Mouse (Mus musculus): ENCODE results near the gene Fam174b. TPM values are rescaled to one million over a fixed set of nuclear protein-coding genes. Genes with fewer than 3 reads are reported as not detected.

Gene Fam174b
- total and polyA plus RNA-seq, 3 experiments: not detected

GRCm38 (mm10) chr7:73721046-73721445 lies 19.1 kb upstream of the Fam174b start:
- in situ Hi-C loops (cut with MboI; ENCODE audit: low pct_ligation_motif_present, low pct_unique_long_range_greater_than_20kb, low sequenced_read_pairs): no loop called here
- no peaks in the 10 kb centered on the region for H3K79me2 ChIP-seq (replicated peaks; ENCODE audit: control insufficient read depth, extremely low read depth, insufficient read depth, poor library complexity, severe bottlenecking)
- DNase-seq (ENCODE audit: extremely low read depth): no peak
- peaks cover 64% of the 10 kb centered on the region for H3K27me3 ChIP-seq (replicated peaks)
- no peak overlapping the region for H3K4me2 ChIP-seq (ENCODE audit: insufficient read depth, low read depth, poor library complexity, severe bottlenecking)
- H3K27ac ChIP-seq (ENCODE audit: insufficient read depth, low read depth): no peak overlapping the region
- dilution Hi-C loops (cut with MboI; ENCODE audit: extremely low pct_ligation_motif_present, extremely low pct_unique_long_range_greater_than_20kb, low sequenced_read_pairs): no loop called here
- TF ChIP-seq MAZ (IDR thresholded peaks at IDR 0.05; ENCODE audit: low read depth, low read length): no peak
- no peak for TF ChIP-seq BHLHE40 (IDR thresholded peaks at IDR 0.05; ENCODE audit: low read depth, low read length)
- TF ChIP-seq NRF1 (IDR thresholded peaks at IDR 0.05; ENCODE audit: low read depth, low read length): no peak
- TF ChIP-seq KAT2A (IDR thresholded peaks at IDR 0.05; ENCODE audit: insufficient replicate concordance, low read length): no peak
- no peak for TF ChIP-seq NELFE (IDR thresholded peaks at IDR 0.05; ENCODE audit: low read depth, low read length)
- no peak for TF ChIP-seq POLR2AphosphoS2 (IDR thresholded peaks at IDR 0.05; ENCODE audit: low read depth, low read length)
- no peak for TF ChIP-seq ZNF384 (IDR thresholded peaks at IDR 0.05; ENCODE audit: low read depth, low read length)
- no peak overlapping the region for H3K4me3 ChIP-seq (replicated peaks in 1 of 3; ENCODE audit: low read depth in 2 of 3, low read length in 2 of 3, poor library complexity in 1 of 3)
- peaks cover 3% of the 10 kb centered on the region for H3K9me3 ChIP-seq (replicated peaks; ENCODE audit: low read length)
- no peak overlapping the region for H3K9ac ChIP-seq (ENCODE audit: insufficient read depth, low read depth)
- no peaks in the 10 kb centered on the region for H3K36me3 ChIP-seq (replicated peaks in 1 of 2; ENCODE audit: control insufficient read depth in 1 of 2, insufficient read depth in 1 of 2, low read length in 1 of 2)
- H3K4me1 ChIP-seq (ENCODE audit: control insufficient read depth in 1 of 2, insufficient read depth in 2 of 2): no peaks in the 10 kb centered on the region

GRCm38 (mm10) chr7:73721764-73722163 lies 18.3 kb upstream of the Fam174b start:
- Histone ChIP-seq H3K9me3 (replicated peaks; ENCODE audit: low read length) (peaks cover 3% of the 10 kb centered on the region), H3K4me3 (replicated peaks in 1 of 3; ENCODE audit: low read depth in 2 of 3, low read length in 2 of 3, poor library complexity in 1 of 3) (no peak overlapping the region), H3K36me3 (replicated peaks in 1 of 2; ENCODE audit: control insufficient read depth in 1 of 2, insufficient read depth in 1 of 2, low read length in 1 of 2) (no peaks in the 10 kb centered on the region), H3K27me3 (replicated peaks) (peaks cover 67% of the 10 kb centered on the region), H3K4me2 (ENCODE audit: insufficient read depth, low read depth, poor library complexity, severe bottlenecking) (no peak overlapping the region), H3K9ac (ENCODE audit: insufficient read depth, low read depth) (no peak overlapping the region), H3K79me2 (replicated peaks; ENCODE audit: control insufficient read depth, extremely low read depth, insufficient read depth, poor library complexity, severe bottlenecking) (no peaks in the 10 kb centered on the region), H3K4me1 (ENCODE audit: control insufficient read depth in 1 of 2, insufficient read depth in 2 of 2) (no peaks in the 10 kb centered on the region), H3K27ac (ENCODE audit: insufficient read depth, low read depth) (no peak overlapping the region)
- DNase-seq (ENCODE audit: extremely low read depth): no peak
- dilution Hi-C loops (cut with MboI; ENCODE audit: extremely low pct_ligation_motif_present, extremely low pct_unique_long_range_greater_than_20kb, low sequenced_read_pairs) (no loop called here), in situ Hi-C loops (cut with MboI; ENCODE audit: low pct_ligation_motif_present, low pct_unique_long_range_greater_than_20kb, low sequenced_read_pairs) (no loop called here)
- TF ChIP-seq POLR2A (IDR thresholded peaks at IDR 0.05; ENCODE audit: low read depth, low read length): no peak
- no peak for TF ChIP-seq ZKSCAN1 (IDR thresholded peaks at IDR 0.05; ENCODE audit: borderline replicate concordance, low read depth, low read length)
- no peak for TF ChIP-seq KAT2A (IDR thresholded peaks at IDR 0.05; ENCODE audit: insufficient replicate concordance, low read length)
- TF ChIP-seq ETS1 (conservative IDR thresholded peaks at IDR 0.05; ENCODE audit: low read depth, low read length): no peak
- TF ChIP-seq NRF1 (IDR thresholded peaks at IDR 0.05; ENCODE audit: low read depth, low read length): no peak
- no peak for TF ChIP-seq MEF2A (IDR thresholded peaks at IDR 0.05; ENCODE audit: borderline replicate concordance, low read depth, low read length)
- no peak for TF ChIP-seq SIN3A (IDR thresholded peaks at IDR 0.05; ENCODE audit: low read length)
- TF ChIP-seq E2F4 (IDR thresholded peaks at IDR 0.05; ENCODE audit: insufficient replicate concordance, low read depth, low read length): no peak
- no peak for TF ChIP-seq SMC3 (IDR thresholded peaks at IDR 0.05; ENCODE audit: low read depth, low read length)
- TF ChIP-seq RAD21 (IDR thresholded peaks at IDR 0.05; ENCODE audit: low read depth, low read length): no peak
- no peak for TF ChIP-seq TBP (conservative IDR thresholded peaks at IDR 0.05; ENCODE audit: low read depth, low read length)
- TF ChIP-seq ZMIZ1 (IDR thresholded peaks at IDR 0.05; ENCODE audit: low read depth, low read length): no peak

All from CH12.LX (cell line).